ENCODE assay signal across 10 mouse cellular contexts in the genomic region with DNA sequence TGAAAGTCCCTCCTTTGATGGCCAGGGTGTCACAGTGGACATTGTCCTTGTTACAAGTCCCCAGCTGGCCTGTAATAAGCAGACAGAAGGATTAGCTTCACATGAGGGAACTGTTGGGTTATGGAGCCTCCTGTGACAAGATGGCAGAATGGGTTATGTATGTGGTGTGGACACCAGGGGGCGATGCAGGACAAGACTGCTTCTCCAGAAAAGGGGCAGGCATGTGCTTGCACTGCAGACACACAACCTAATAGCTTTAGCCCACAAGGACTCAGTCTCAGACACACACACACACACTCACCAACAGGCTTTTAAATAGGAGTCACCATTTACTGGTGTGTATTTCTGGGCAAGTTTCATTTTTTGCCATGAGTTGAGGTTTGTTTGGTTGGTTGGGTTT. TPM values are rescaled to one million over a fixed set of nuclear protein-coding genes. Genes with fewer than 3 reads are reported as not detected.
DNase-seq lines count a peak whose midpoint lies in the region; TF ChIP-seq lines count a peak whose summit lies in the region.
"Had no signal": no experiment of that assay in that cellular context is flagged by ENCODE, and none has a peak within 500 bp of the region (broad histone marks: within the 10 kb centered on the region; RNA-seq: fewer than 3 reads in every experiment).

No protein-coding gene starts in this region.

- DNase-seq in cerebellum, adult 9-10 months: peak; percentile 3
- DNase-seq in cerebellum, adult 9-11 months: no peak
- DNase-seq in right cerebral cortex, postnatal 4 days: peak; percentile 57
- DNase-seq in right cerebral cortex, postnatal 36 days (ENCODE audit: low spot score in 2 of 2): no peak
- DNase-seq in cerebellum, postnatal 25 days: peak; percentile 8 to 44
- peak; percentile 39 to 50 for DNase-seq in heart, postnatal 14 days
- no peak for DNase-seq in lung, adult 2 months

- H3K4me3 ChIP-seq in lung, adult 2 months (replicated peaks; ENCODE audit: extremely low read depth, low read depth, low read length): no peak overlapping the region
- H3K4me3 ChIP-seq in testis, adult 2 months (ENCODE audit: control insufficient read depth, low read depth, low read length): no peak overlapping the region

- H3K4me1 ChIP-seq in lung, adult 2 months (ENCODE audit: control insufficient read depth, insufficient read depth, low read length): no peaks in the 10 kb centered on the region
- no peaks in the 10 kb centered on the region for H3K4me1 ChIP-seq in testis, adult 2 months (ENCODE audit: control insufficient read depth, insufficient read depth, low read length)

- no peak overlapping the region for H3K27ac ChIP-seq in testis, adult 2 months (ENCODE audit: control insufficient read depth, insufficient read depth, low read depth, low read length)

- no peak for TF ChIP-seq POLR2A in lung, adult 2 months (IDR thresholded peaks at IDR 0.05; ENCODE audit: borderline replicate concordance, extremely low read depth, low read depth, low read length)
- no peak for TF ChIP-seq POLR2A in testis, adult 2 months (IDR thresholded peaks at IDR 0.05; ENCODE audit: control insufficient read depth, low read depth, low read length)

- 6% methylated on average over 1 of the region's 1 CpGs for WGBS in lung, adult 2 months

- H3K27me3 ChIP-seq in testis, adult 2 months (ENCODE audit: control insufficient read depth, insufficient read depth, low read length): no peaks in the 10 kb centered on the region

- H3K36me3 ChIP-seq in testis, adult 2 months (ENCODE audit: control insufficient read depth, insufficient read depth, low read length): no peaks in the 10 kb centered on the region

- intact Hi-C loops in heart, postnatal 14 days (cut with DNase I): loop anchor here (5.0 kb wide), 1 partner anchor 151 kb away; no protein-coding TSS in a partner anchor

- peak; percentile 60; the same call in 1 of the 2 replicates for TF ChIP-seq CTCF in lung, adult 2 months (IDR thresholded peaks at IDR 0.05; ENCODE audit: insufficient read depth, low read length)
- TF ChIP-seq CTCF in testis, adult 2 months (IDR thresholded peaks at IDR 0.05; ENCODE audit: control insufficient read depth, insufficient read depth, insufficient replicate concordance, low read depth, low read length): peak; percentile 53; the same call in 1 of the 2 replicates

RNA-seq across cellular contexts. Expression of a gene that starts 16.8 kb away (rescaled TPM):
- not detected for total RNA-seq in heart, postnatal 14 days (2021)
- 0.17 and 0.24 TPM in 2 replicates for polyA plus RNA-seq in lung, adult 2 months (2012; rRNA removed)
- polyA plus RNA-seq in testis, adult 2 months (2012; rRNA removed): 0.14 and 0.17 TPM in 2 replicates
- total RNA-seq: left cerebral cortex, postnatal 10 days had no signal
- polyA plus RNA-seq: stomach, embryonic 14.5 days had no signal

RNA-seq across cellular contexts. Expression of a gene that starts 18.4 kb away (rescaled TPM):
- total RNA-seq in heart, postnatal 14 days (2021): not detected
- 0.18 and 0.69 TPM in 2 replicates for polyA plus RNA-seq in lung, adult 2 months (2012; rRNA removed)
- polyA plus RNA-seq in testis, adult 2 months (2012; rRNA removed): 0.58 and 0.93 TPM in 2 replicates
- total RNA-seq: left cerebral cortex, postnatal 10 days had no signal
- polyA plus RNA-seq: stomach, embryonic 14.5 days had no signal

Comparison
In these comparisons a context has a peak if more than half of its experiments do, and no peak if none do; other contexts are left out.
1. DNase-seq: peak in cerebellum, adult 9-10 months (single experiment), right cerebral cortex, postnatal 4 days (single experiment), cerebellum, postnatal 25 days (2 of 2) and heart, postnatal 14 days (2 of 2); none in cerebellum, adult 9-11 months (single experiment), right cerebral cortex, postnatal 36 days (0 of 2) and lung, adult 2 months (single experiment).